Mouse (Mus musculus): ENCODE data around the gene 2410004B18Rik.
A peak's percentile ranks its signal among the peaks of the same experiment; 100 is the strongest.
"Not testable (repeated sequence)": the region's sequence is repeated elsewhere in the genome, so short reads cannot be mapped to it uniquely, and the experiment has no call there.

The 2410004B18Rik gene

DNA sequence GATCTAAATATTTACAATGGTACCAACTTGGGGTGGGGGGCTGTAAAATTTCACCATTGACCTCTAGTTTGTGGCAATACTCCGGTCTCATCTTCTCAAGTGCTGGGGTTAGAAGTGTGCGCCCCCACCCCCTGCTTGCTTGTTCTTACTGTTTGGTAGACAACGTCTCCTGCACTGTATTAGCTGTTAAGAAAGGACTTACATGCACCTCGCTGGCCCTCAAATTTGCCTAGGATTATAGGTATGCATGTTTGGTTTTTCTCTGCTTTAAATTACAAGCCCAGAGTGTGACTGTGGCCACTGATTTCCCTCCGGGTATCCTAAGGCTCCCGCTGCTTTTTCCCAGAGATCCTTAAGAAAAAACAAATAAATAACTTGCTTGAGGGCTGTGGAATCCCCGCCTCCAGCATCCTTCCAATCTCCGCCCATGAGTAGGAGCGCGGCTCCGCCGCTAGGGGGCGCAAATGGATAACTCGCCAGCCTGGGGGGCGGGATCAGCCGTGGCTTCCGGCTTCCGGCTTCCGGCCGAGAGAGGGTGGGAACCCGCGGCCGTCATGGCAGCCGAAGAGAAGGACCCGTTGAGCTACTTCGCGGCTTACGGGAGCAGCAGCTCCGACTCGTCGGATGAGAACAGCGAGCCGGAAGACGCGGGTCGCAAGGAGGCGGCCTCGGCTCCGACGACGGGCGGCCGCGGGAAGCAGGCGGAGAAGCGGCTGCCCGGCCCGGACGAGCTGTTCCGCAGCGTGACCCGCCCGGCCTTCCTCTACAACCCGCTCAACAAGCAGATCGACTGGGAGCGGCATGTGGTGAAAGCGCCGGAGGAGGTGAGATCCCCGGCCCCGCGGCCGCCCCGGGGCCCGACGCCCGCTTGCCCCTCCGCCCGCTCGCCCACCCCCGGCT, at the start of gene 2410004B18Rik:
Gene 2410004B18Rik (plus strand): TSS at position 510 of the 900 bp plus-strand sequence.
- DNase-seq (ENCODE audit: low read depth): peak; percentile 97

DNA sequence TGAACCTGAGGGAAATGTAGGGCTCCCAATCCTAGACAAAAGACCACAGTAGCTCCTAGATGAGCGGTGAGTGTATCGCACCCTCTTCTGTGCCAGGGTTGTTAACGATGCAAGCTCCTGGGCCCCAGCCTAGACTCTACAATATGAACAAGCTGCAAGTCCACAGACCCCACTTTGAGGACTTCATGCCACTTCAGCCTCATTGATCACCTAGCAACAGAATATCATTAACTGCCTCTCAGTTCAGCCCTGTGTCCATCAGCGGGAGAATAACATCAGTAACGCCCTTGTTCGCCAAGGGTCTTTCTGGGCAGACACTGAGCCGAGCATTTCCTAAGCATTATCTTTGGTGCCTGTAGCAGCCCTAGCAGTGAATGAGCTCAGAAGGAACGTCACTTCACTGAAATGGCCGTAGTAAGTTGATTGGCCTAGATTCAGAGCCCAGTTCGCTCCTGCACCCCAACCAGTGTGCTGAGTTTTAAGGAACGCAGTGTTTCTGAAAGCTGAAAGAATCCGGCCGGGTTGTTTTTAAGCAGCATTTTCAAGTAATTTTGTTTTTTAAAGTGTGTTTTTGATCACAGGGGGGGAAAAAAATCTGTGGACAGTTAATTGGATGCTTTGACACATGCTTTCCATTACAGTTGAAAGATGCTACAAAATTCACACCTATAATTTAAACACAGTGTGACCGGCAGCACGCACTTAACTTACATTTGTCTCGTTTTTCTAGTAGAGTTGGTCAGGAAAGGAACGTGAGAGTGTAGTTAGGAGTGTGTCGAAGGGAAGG, 47.3 kb upstream of the 2410004B18Rik start:
- no peak for DNase-seq (ENCODE audit: low read depth)

DNA sequence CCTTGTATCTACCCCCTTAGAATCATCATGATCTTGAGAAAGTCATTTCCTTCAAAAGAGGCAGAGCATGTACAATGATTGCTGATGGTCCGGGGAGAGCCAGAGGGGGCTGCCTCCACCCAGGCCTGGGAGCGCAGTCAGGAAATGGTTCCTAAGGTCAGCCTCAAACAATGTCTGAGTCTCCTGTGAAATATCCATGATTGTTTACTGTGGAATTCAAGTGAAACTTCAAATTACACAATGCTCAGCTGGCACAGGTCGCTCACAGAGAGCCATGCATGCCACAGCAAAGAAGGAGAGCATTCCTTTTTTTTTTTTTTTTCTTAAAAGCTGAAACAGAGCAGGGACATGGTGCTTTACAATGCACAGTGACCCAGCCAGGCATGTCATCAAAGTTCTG, 45.4 kb upstream of the 2410004B18Rik start:
- peak; percentile 60 for DNase-seq (ENCODE audit: low read depth)

DNA sequence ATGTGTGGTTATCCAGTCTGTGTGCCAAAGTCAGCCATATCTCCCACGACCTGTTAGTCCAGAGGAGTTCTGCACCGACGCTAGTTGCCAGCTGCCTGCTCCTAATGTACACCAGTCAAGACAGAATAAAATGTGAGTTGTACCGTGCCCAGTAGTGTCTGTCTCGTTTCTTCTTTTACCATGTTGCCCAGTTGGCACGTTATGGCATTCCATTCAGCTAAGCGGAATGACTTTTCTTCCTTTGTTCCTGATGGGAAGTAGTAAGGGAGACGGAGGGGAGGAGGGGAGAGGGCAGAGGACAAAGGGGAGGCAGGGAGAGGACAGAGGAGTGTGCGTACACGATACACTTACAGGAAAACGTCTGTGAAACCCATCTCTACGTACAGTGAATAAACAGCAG, 43.7 kb upstream of the 2410004B18Rik start:
- no peak for DNase-seq (ENCODE audit: low read depth)

DNA sequence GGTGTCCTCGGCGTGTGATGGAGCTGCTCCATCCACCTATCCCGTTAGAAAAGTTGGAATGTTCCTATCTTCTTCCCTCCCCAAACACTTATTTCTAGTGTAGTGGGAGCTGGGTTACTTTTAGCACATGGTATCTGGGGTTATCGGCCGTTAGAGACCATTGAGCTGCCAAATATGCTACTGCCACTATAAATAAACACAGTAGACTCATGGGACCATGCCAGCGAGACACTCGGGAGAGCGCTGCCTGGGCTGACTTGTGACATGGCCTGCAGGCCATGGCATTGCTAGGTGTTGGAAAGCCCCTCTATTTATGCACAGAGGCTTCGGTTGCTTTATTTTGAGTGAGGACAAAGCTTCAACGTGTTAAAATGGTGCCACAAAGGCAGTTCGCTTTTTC, 40.1 kb upstream of the 2410004B18Rik start:
- DNase-seq (ENCODE audit: low read depth): no peak

DNA sequence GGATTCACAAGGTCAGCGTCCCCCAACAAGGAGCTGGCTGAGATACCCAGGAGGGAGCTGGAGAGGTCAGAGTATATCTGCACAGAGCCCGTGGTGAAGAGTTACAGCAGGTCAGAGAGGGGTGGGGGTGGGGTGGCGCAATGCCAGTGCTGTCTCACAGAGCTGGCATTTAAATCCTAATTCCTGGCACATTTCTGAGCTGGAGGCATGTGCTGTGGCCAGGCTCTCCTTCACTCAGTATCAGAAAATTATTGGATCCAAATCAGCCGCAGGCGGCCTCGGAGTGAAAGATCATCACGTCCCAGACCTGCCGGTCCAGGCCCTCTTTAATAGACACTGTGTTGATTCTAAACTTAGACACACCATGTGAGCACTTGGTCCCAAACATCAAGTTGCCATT, 38.0 kb upstream of the 2410004B18Rik start:
- DNase-seq (ENCODE audit: low read depth): peak; percentile 52

DNA sequence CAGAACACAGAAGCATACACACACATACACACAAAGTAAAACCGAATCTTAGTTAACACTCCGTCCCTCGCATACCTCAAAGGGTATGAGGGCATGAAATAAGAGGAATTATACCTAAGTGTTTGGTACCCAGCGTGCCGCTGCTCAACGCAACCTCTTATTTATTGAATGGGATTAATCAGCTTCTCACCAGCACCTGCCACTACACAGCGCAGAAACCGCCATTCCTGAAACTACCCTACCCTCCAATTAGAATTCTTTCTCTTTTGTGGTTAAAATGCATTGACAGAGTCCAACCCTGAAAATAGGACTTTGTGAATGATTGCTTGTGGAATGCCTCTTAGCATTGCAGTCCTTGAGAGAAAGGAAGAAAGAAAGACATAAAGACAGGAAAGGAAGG, 34.3 kb upstream of the 2410004B18Rik start:
- DNase-seq (ENCODE audit: low read depth): no peak

DNA sequence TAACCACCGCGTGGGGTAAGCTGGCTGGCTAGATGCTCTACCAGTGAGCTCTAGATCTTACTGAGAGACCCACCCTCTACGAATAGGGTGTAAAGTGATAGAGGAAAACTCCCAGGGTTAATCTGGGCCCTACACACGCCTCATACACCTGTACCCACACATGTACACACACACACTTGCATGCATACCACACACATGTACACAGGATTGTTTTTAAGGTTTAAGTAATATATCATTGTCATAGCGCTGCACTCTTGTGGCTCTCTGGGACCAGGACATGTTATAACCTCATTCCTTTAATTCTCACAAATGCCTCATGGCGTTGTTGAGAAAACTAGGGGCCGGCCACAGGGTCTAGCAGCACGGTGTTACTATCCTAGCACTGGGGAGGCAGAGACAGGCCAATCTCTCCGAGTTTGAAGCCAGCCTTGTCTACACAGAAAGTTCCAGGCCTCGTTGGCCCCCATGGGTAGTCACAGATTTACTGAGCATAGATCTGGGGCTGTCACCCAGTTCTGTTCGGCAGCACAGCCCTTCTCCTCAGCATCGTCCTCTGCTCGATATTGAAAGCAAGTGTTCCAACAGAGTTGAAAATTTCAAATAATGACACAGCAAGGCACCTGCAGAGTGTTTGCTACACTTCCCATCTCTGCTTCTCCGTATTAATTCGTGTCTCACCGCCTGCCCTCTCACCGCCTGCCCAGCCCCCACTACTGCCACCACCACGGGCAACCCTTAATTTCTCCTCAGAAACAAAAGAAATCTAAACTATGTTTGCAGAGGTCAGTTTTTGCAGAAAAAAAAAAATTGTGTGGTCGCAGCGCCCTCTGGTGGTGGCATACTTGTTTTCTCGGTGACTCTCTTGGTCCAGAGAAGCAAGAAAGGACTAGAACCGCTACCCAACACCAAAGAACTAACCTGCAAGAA, 32.7 kb upstream of the 2410004B18Rik start:
- DNase-seq (ENCODE audit: low read depth): peak; percentile 91

DNA sequence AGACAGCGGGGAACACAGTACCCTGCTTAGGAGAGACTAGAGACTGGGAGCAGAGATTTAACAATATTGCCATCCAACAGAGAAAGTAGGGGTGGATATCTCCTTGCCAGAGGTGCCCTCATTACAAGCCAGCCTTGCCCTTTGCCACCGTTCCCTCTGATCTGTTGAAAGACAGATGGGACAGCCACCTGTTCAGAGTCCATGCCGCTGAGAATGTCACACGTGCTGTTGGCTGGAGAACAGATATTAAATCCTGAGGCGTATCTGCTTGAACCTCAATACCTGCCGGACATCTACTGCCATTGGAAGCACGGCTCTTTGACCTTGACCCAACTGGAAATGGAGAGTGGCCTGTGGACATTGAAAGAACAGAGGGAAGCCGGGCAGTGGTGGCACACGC, 31.2 kb upstream of the 2410004B18Rik start:
- DNase-seq (ENCODE audit: low read depth): no peak

DNA sequence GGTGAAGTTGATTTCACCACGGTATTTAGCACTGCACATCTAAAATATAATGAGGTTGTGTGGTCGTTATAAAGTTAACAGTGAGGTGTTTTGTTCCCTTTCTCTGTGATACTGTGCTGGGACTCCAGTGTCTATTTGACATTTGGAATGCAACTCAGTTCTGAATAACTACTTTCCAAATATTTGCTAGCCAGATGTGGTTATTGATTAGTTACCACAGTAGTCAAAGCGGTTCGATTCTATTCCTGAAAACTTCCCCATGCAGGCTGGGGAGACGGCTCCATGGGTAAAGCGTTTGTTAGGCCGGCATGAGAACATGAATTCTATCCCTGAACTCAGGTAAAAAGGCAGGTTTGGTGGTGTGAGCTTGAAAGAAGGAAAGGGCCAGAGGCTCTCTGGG, 25.3 kb upstream of the 2410004B18Rik start:
- no peak for DNase-seq (ENCODE audit: low read depth)

DNA sequence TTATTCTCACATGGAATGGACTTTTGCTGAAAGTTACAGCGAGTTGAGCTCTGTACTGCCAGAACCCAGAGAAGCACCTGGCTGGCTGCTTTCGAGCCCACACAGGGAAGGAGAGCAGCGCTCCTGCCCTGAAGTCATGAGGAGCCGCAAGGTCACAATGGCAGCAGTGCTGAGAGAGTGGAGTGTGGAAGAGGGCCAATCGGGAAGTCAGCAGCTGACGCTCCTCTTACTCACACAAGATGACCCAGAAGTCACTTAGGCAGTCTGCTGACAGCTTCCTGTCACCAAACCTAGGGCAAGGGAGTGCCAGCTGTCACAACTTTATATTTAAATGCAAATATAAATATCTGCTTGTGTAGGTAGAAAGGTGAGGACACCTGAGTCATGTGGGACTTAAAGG, 24.6 kb upstream of the 2410004B18Rik start:
- DNase-seq (ENCODE audit: low read depth): no peak

DNA sequence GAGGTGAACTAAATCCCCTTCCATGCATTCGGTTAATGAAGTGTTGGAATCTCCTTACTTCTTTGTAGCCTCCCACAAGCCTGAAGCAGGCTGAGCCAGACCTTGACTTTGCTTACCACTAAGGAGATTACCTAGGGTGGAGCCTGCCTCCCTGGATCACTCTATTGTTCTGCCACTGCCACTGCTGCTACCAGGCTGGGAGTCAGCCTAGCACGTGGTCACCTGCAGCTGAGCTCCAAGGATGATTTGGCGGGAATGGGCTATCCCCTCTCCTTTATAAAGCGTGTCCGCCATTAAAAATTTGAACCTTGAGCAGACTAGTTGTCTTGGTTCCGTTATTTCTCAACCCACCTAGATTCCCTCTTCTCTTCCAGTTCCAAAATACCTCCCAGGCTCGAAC, 23.9 kb upstream of the 2410004B18Rik start:
- DNase-seq (ENCODE audit: low read depth): not testable (repeated sequence)

DNA sequence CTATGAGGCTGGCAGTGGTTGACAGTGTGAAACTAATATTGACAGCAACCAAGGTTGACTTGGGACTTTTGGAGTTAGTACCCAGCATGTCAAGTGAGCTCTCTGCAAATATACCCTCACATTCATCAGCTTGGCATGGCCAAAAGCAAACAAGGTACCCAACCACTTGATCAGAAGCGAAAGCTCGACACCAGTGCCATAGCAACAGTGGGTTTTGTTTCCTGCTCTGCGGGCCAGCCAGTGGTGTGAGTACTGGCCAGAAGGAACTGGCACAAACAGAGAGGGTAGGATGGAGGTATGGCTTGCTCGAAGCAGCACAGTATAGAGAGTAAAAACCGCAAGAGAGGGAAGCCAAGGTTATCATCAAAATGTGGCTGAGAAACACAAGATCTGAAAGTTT, 21.4 kb upstream of the 2410004B18Rik start:
- no peak for DNase-seq (ENCODE audit: low read depth)

DNA sequence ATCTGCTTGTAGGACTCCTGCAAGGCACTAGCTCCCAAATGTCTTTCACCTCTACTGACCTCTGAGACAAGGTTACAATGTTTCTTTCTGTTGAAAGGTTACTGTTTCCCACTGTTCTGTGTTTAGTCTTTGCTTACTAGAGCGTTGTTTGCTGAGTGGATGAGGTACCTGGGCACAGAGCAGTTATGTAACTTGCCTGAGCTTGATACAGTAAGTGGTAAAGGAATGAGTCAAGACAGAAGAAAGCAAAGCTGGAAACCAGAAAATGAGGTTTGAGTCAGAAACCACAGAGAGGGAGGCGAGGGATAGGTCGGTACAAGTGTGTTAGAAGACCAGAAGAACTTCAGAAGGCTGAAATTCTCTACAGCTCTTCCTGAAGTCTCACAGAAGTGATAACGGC, 21.0 kb upstream of the 2410004B18Rik start:
- peak; percentile 39 for DNase-seq (ENCODE audit: low read depth)

DNA sequence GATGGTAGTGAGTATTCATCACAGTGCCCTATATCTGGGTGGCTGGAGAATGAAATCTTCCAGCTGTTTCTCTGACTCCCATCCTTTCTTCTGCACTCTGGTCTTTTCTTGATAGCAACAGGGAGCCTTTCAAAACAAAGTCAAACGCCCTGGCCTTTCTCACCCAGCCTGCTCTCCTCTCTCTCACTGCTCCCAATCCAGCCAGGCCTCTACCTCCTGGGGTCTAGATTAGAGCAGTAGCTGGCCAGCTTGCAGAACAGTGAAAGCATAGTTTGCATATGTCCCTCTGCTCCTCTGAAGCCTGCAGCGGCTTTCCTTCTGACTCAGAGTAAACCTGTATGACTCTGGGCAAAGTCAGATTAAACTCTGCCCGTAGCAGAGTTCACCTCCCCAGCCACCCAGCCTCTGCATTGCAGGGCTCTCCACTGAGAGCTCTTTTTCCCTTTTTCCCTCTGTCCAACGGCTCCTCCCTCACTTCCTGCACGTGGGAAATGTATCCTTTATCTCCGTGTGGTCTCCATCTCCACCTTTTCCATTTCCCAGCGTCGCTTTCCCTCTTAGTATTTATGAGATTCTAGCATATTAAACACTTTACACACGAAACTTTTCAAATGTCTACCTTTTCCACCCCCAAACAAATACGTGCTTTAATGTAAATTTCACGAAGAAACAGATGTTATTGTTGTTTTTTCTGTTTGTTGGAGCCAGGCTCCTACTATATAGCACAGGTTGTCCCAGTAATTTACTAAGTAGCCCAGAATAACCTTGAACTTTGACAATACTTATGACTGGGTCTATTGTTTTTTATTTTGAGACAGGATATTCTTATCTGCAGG, 15.6 kb upstream of the 2410004B18Rik start, which contains the start of gene Bcl10:
Gene Bcl10 (plus strand): TSS at position 786 of the 836 bp plus-strand sequence.
- no peak for DNase-seq (ENCODE audit: low read depth)

DNA sequence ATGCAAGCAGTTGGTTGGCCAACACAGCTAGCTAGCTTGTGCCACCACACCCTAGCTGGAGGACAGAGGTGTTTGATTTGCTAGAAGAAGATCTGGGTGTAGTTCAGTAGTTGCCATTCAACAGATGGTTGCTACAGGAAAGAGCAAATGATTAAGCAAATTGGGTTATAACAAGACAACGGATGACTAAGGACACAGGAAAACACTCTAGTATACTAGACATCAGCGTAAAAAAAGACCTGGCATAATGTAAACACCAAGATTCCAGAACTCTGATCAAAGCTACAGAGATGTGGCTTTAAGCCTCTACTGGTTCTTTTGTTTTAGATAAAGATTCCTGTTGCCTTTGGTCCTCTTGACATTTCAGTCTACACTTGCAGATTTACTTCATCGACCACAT, 14.8 kb upstream of the 2410004B18Rik start:
- DNase-seq (ENCODE audit: low read depth): peak; percentile 16

DNA sequence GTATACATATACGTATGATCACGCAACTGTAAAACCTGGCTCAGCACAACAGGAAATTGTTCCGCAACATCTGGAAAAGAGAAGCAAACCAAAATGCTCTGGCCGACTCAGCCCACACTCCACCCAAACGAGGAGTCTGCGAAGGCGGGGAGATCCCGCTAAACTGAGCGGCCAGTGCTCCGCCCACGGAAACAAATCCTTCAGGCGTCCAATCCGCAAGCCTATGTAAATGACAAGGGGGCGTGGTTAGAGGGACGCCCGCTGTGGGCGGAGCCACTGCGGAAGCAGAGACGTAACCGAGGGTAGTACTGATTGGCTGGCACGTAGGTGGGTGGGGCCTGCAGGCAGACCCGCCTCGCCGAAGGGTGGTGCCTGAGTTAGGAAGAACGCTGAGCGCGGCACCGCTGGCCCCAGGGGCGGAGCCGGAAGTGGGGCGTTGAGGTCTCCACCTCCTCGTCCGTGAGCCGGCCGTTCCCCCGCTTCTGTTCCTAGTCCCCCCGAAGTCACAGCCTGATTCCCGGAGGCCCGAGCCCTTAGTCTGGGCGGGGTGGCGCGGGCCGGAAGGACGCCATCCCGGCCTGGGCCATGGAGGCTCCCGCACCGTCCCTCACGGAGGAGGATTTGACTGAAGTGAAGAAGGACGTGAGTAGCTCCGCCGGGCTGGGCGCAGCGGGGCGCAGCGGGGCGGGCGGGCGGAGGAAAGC, 13.8 kb upstream of the 2410004B18Rik start:
- peak; percentile 100 for DNase-seq (ENCODE audit: low read depth)

DNA sequence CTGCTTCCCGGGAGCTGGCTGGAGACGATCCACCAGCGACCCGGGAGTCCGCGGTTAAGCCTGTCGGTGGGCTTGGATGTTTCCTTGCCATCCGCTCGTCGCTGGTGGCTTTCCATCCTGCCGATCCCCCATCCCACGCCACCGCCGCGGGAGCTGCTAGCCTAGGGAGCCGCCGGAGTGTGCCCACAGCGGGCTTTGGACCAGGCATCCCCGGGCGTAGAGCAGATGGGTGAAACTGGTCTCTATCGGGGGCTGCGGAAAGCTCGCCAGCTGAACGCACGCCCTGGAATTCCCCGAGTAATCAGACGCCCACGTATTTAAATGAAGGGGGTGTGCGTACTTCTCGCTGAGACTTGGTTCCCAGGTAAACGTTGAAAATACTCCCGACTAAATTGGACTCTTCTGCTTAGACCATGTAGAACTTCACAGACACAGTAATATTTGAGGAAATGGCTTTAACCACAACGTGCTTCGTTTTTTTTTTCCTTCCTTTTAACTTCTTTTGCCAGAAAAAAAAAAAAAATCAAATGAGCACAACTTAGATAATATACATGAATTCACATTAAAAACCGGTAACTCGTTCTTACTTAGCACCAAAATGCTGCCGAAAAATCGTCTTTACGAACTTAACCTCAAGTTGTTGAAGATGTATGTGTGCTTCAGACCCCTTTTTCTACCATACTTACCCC, 13.0 kb upstream of the 2410004B18Rik start:
- DNase-seq (ENCODE audit: low read depth): peak; percentile 68

DNA sequence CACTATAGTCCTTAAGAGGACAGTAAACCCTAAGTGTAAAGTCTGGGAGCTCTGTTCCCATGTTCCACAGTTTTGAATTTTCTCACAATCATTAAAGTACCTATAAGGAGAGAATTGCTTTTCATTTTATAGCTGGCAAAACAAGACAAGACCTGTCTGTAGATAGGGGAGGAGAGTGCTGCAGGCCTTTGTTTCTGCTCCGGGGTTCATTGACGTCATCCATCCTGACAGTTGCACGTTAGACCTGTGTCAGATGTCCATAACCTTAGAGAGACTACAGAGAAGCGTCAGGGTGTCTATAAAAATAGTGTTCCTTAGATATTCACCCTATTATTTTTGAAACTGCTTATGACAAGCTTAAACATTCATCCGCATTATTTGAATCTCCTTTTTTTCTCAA, 12.3 kb upstream of the 2410004B18Rik start:
- no peak for DNase-seq (ENCODE audit: low read depth)

All from NIH3T3 (cell line).